Mouse (Mus musculus) heart, embryonic 14.5 days (tissue): Measurements from ENCODE around the gene Rgs3. TPM values are rescaled to one million over a fixed set of nuclear protein-coding genes. Genes with fewer than 3 reads are reported as not detected.

Experiments used
- ATAC-seq: fragments of 200-750 bp; cut with Nextera tagmentation; 2 replicates; pipeline ENCODE4 v1.8.0; 2017; ENCODE audit warnings: low read depth, moderate TSS enrichment; ENCODE audit not compliant: insufficient number of reproducible peaks, insufficient read depth, low FRiP score
- H3K27ac ChIP-seq, 2 experiments: fragments of 200-500 bp in 1 of 2; fragments of 300-500 bp in 1 of 2; sonication (generic) in 1 of 2; replicated peaks in 1 of 2; 2 replicates each; pipeline ENCODE4 v1.5.1; 2012 to 2014; ENCODE audit warnings: low read depth in 2 of 2, low read length in 2 of 2, control low read depth in 1 of 2, mild to moderate bottlenecking in 1 of 2, mixed read lengths in 1 of 2; ENCODE audit not compliant: control insufficient read depth in 1 of 2, insufficient read depth in 1 of 2
- H3K27me3 ChIP-seq: fragments of 300-500 bp; sonication (generic); 2 replicates; pipeline ENCODE4 v1.6.1; 2014; ENCODE audit warnings: mild to moderate bottlenecking, low read length, control low read depth; ENCODE audit not compliant: control insufficient read depth, insufficient read depth
- H3K36me3 ChIP-seq: fragments of 300-500 bp; sonication (generic); 2 replicates; pipeline ENCODE4 v1.6.1; 2014; ENCODE audit warnings: mild to moderate bottlenecking, control low read depth, low read length, mixed read lengths; ENCODE audit not compliant: control insufficient read depth, insufficient read depth
- H3K4me1 ChIP-seq, 2 experiments: fragments of 200-500 bp in 1 of 2; fragments of 300-500 bp in 1 of 2; sonication (generic) in 1 of 2; 2 replicates each; pipeline ENCODE4 v1.6.1; 2012 to 2014; ENCODE audit warnings: low read length in 2 of 2, control low read depth in 1 of 2, mixed read lengths in 1 of 2; ENCODE audit not compliant: control insufficient read depth in 2 of 2, insufficient read depth in 2 of 2
- H3K4me2 ChIP-seq: fragments of 300-500 bp; sonication (generic); 2 replicates; pipeline ENCODE4 v1.6.1; 2014; ENCODE audit warnings: mild to moderate bottlenecking, low read length
- H3K4me3 ChIP-seq, 2 experiments: fragments of 200-500 bp in 1 of 2; fragments of 300-500 bp in 1 of 2; sonication (generic) in 1 of 2; 2 replicates each; pipeline ENCODE4 v1.5.1; 2012 to 2014; ENCODE audit warnings: low read length in 2 of 2, mild to moderate bottlenecking in 2 of 2, control low read depth in 1 of 2, low read depth in 1 of 2, moderate library complexity in 1 of 2; ENCODE audit not compliant: control insufficient read depth in 1 of 2, insufficient read depth in 1 of 2
- H3K9ac ChIP-seq: fragments of 300-500 bp; sonication (generic); 2 replicates; pipeline ENCODE4 v1.6.1; 2014; ENCODE audit warnings: mild to moderate bottlenecking, low read length
- H3K9me3 ChIP-seq: fragments of 300-500 bp; sonication (generic); 2 replicates; pipeline ENCODE4 v1.6.1; 2016; ENCODE audit warnings: low read length, control low read depth; ENCODE audit not compliant: control insufficient read depth
- WGBS: fragments of 180-500 bp; shearing (Covaris S2); extraction: QIAGEN DNeasy Blood & Tissue Kit; methylation state at CpG from one replicate; pipeline ENCODE4 v1.1.7; 2014; 5-methylcytosine and 5-hydroxymethylcytosine counted together
- polyA plus RNA-seq: library from polyadenylated mRNA; unstranded; fragments of >200 nt; fragmentation: Nextera tagmentation; extraction: Ambion mirVana; gene quantifications from 2 replicates; pipeline ENCODE4 v1.2.1, GENCODE M21; 2014

The Rgs3 gene
- polyA plus RNA-seq, 1 experiment from 2014 or later = 70.4 TPM

GRCm38 (mm10) chr4:62731531-62732063 lies 171.9 kb downstream of the Rgs3 start:
- 69% methylated on average over 6 of the region's 6 CpGs for WGBS
- ATAC-seq = no peak
- Histone ChIP-seq H3K4me3 (no peak overlapping the region), H3K27ac (peak overlapping the region; percentile 96 to 98), H3K36me3 (no peaks in the 10 kb centered on the region), H3K27me3 (no peaks in the 10 kb centered on the region), H3K4me2 (no peak overlapping the region), H3K4me1 (peaks cover 54 to 64% of the 10 kb centered on the region in 2 experiments), H3K9ac (no peak overlapping the region), H3K9me3 (no peaks in the 10 kb centered on the region)

GRCm38 (mm10) chr4:62732096-62732495 lies 172.4 kb downstream of the Rgs3 start:
- 42% methylated on average over 7 of the region's 7 CpGs for WGBS
- peak overlapping the region; percentile 96 to 98 for H3K27ac ChIP-seq
- ATAC-seq = no peak
- no peaks in the 10 kb centered on the region for H3K27me3 ChIP-seq
- no peaks in the 10 kb centered on the region for H3K36me3 ChIP-seq
- H3K9me3 ChIP-seq = no peaks in the 10 kb centered on the region
- peaks cover 59 to 69% of the 10 kb centered on the region in 2 experiments for H3K4me1 ChIP-seq
- peak overlapping the region; percentile 42 for H3K9ac ChIP-seq
- no peak overlapping the region for H3K4me2 ChIP-seq
- H3K4me3 ChIP-seq = no peak overlapping the region

DNA sequence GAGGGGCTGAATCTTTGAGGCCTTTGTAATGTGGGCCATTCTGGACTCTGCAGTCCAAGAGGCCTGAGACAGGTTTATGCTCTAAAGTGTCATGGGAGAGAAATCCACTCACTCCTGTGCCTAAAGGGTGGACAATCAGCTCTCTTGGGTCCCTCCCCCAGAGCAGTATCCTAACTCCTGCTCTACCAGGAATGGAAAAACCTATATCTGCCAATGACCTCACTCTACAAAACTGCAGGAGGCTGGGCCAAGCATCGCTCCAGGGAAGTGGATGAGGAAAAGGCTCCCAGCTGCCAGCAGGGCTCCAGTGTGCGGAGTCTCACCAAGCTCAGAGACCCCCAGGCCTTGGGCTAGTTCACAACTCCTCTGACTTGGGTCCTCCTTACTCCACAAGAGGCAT lies 173.2 kb downstream of the Rgs3 start:
- WGBS = 0% methylated on average over 2 of the region's 2 CpGs
- H3K36me3 ChIP-seq = no peaks in the 10 kb centered on the region
- H3K4me3 ChIP-seq = no peak overlapping the region
- H3K4me1 ChIP-seq = peaks cover 64 to 77% of the 10 kb centered on the region in 2 experiments
- H3K4me2 ChIP-seq = 0 out of 2 replicates have a peak overlapping the region, but pooled peaks have one; percentile 12
- peak overlapping the region; percentile 96 to 98 for H3K27ac ChIP-seq
- H3K9ac ChIP-seq = peak overlapping the region; percentile 69
- ATAC-seq = peak; percentile 84
- H3K27me3 ChIP-seq = no peaks in the 10 kb centered on the region
- H3K9me3 ChIP-seq = no peaks in the 10 kb centered on the region

DNA sequence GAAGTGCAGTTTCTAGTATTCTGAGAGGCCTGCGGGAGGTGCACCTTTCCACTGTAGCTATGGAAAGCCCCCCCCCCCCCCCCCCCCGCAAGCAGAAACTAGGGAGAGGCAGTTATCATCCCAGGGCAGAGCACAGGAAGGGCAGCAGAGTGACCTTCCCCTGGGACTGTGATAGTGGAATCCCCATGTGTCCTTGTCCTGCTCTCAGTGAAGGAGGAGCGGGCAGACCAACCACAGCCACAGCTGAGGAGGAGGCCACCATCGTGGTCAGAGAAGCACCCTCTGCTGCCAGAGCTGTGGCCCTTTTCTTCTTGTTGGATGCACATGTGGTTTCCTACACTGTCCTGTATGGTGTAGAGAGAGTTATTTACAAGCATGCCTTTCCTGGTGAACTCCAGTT lies 174.3 kb downstream of the Rgs3 start:
- no peak overlapping the region for H3K4me2 ChIP-seq
- no peaks in the 10 kb centered on the region for H3K9me3 ChIP-seq
- WGBS = 19% methylated on average over 3 of the region's 4 CpGs
- peak overlapping the region; percentile 96 to 98 for H3K27ac ChIP-seq
- no peaks in the 10 kb centered on the region for H3K27me3 ChIP-seq
- no peak overlapping the region for H3K9ac ChIP-seq
- no peaks in the 10 kb centered on the region for H3K36me3 ChIP-seq
- H3K4me1 ChIP-seq = peaks cover 72 to 88% of the 10 kb centered on the region in 2 experiments
- H3K4me3 ChIP-seq = no peak overlapping the region
- no peak for ATAC-seq

DNA sequence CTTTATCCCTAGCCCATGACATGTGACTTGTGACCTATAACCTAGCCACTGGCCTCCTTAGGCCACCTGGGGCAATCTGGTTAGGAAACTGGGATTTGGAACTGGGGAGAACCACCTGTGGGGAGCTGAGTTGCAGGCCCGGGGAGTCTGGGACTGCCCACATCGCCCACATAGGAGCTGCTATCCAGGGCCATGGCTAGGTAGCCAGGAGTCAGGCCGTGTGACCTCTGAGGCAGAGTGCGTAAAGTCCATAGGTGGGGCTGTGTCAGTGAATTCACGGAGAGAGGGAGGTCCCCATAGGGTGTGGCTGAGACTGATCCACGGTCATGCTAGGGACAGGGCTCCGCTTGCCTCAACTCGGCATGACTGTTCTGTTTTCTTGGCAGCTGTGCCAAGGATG lies 175.6 kb downstream of the Rgs3 start:
- peaks cover 65 to 78% of the 10 kb centered on the region in 2 experiments for H3K4me1 ChIP-seq

GRCm38 (mm10) chr4:62735878-62736277 lies 176.2 kb downstream of the Rgs3 start:
- peaks cover 64 to 79% of the 10 kb centered on the region in 2 experiments for H3K4me1 ChIP-seq
- H3K4me3 ChIP-seq = no peak overlapping the region
- H3K4me2 ChIP-seq = peak overlapping the region; percentile 32
- WGBS = 38% methylated on average over 9 of the region's 9 CpGs
- no peak for ATAC-seq
- no peaks in the 10 kb centered on the region for H3K9me3 ChIP-seq
- H3K27ac ChIP-seq = peak overlapping the region; percentile 66 to 83
- H3K36me3 ChIP-seq = no peaks in the 10 kb centered on the region
- no peaks in the 10 kb centered on the region for H3K27me3 ChIP-seq
- H3K9ac ChIP-seq = peak overlapping the region; percentile 58

More for the DNA sequence above, 175.6 kb downstream of the Rgs3 start:
- Histone ChIP-seq H3K9me3 (no peaks in the 10 kb centered on the region), H3K4me3 (no peak overlapping the region), H3K27ac (peak overlapping the region; percentile 66 to 83; a peak in 2 of 4 replicates), H3K27me3 (no peaks in the 10 kb centered on the region), H3K9ac (peak overlapping the region; percentile 58; the same call in 1 of the 2 replicates), H3K36me3 (no peaks in the 10 kb centered on the region), H3K4me2 (no peak overlapping the region)
- no peak for ATAC-seq
- 74% methylated on average over 8 of the region's 8 CpGs for WGBS

- H3K9ac ChIP-seq = peak overlapping the region; percentile 58
- H3K9me3 ChIP-seq = no peaks in the 10 kb centered on the region
- no peak for ATAC-seq
- peak overlapping the region; percentile 32 for H3K4me2 ChIP-seq
- H3K27me3 ChIP-seq = no peaks in the 10 kb centered on the region
- H3K36me3 ChIP-seq = no peaks in the 10 kb centered on the region
- no peak overlapping the region for H3K4me3 ChIP-seq
- H3K27ac ChIP-seq = peak overlapping the region; percentile 66 to 83
- H3K4me1 ChIP-seq = peaks cover 65 to 82% of the 10 kb centered on the region in 2 experiments
- WGBS = 17% methylated on average over 7 of the region's 7 CpGs
Measured at GRCm38 (mm10) chr4:62736421-62736820, 176.8 kb downstream of the Rgs3 start.

DNA sequence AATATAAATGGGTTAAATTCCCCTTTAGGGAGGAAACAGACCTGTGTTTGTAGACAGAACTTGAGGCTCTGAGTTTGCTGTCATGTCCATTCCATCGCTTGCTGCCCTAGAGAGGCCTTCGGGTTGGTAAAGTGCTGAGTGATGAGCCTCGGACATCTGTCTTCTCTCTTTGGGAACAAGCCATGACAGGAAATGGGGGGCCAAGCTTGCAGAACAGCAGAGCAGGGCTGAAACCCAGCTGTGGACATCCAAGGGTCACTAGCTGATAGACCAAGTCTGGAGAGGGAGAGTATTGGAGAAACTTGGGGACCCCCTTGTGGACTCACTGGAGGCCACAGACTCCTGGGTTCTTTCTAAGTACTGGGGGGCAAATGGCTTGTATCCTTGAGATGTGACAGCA lies 177.3 kb downstream of the Rgs3 start:
- H3K27ac ChIP-seq = peak overlapping the region; percentile 66 to 83; a peak in 3 of 4 replicates
- no peak overlapping the region for H3K4me2 ChIP-seq
- no peaks in the 10 kb centered on the region for H3K9me3 ChIP-seq
- WGBS = 45% methylated on average over 3 of the region's 3 CpGs
- ATAC-seq = no peak
- H3K4me1 ChIP-seq = peaks cover 65 to 81% of the 10 kb centered on the region in 2 experiments
- no peaks in the 10 kb centered on the region for H3K27me3 ChIP-seq
- no peak overlapping the region for H3K9ac ChIP-seq
- H3K36me3 ChIP-seq = no peaks in the 10 kb centered on the region
- no peak overlapping the region for H3K4me3 ChIP-seq
